Mouse (Mus musculus): ENCODE results near the gene Eps8l1. TPM values are rescaled to one million over a fixed set of nuclear protein-coding genes. Genes with fewer than 3 reads are reported as not detected.

Eps8l1 gene
- total and polyA plus RNA-seq, 2 experiments from 2014 or later = 5.8 to 7.7 TPM

DNA sequence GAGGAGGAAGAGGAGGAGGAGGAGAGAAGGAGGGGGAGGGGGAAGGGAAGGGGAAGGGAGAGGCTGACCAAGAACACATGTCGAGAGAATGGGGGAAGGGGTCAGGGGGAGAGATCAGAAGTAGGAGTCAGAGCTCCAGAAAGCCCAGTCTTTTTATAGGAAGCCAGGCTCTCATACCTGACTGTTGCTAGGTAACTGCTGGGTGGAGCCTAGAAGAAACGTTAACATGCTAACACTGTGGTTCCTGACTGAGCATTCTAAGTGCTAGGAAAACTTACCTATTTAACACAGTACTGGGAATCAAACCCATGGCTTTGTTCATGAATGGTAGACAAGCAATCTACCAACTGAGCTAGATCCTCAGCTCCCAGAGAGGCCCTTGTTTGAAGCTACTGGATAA lies 11.3 kb upstream of the Eps8l1 start:
- ATAC-seq (no peak), DNase-seq (ENCODE audit: low spot score) (no peak)
- Histone ChIP-seq H3K9me3 (ENCODE audit: low read length) (no peaks in the 10 kb centered on the region), H3K4me2 (ENCODE audit: low read depth, low read length) (no peak overlapping the region), H3K9ac (replicated peaks; ENCODE audit: low read length) (no peak overlapping the region), H3K4me1 (ENCODE audit: insufficient read depth, low read length) (0 out of 2 replicates have a peak, but pooled peaks cover 3% of the 10 kb centered on the region), H3K27ac (no peak overlapping the region), H3K36me3 (ENCODE audit: insufficient read depth, low read length) (no peaks in the 10 kb centered on the region), H3K4me3 (ENCODE audit: low read length) (no peak overlapping the region), H3K27me3 (ENCODE audit: insufficient read depth, low read length) (no peaks in the 10 kb centered on the region)
- no peak for TF ChIP-seq CTCF (IDR thresholded peaks at IDR 0.05; ENCODE audit: low read depth)
- WGBS = 13% methylated on average over 2 of the region's 2 CpGs

DNA sequence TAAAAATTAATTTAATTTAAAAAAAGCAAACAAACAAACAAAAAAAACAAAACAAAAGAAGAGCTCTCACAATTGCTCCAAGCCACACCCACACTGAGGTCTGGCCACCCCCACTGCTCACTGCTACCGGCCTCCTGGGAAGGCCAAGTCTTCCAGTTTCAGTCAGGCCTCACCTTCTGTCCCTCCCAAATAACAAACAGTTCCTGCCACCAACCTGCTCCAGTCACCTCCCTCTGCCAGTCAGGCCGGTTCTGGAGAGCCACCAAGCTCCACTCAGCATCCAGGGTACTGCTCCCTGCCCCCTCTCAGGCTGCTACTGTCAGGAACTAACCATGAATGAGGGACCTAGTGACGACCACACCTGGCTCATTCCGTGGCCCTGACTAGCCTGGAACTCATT lies 7.8 kb upstream of the Eps8l1 start:
- 15% methylated on average over 4 of the region's 4 CpGs for WGBS

DNA sequence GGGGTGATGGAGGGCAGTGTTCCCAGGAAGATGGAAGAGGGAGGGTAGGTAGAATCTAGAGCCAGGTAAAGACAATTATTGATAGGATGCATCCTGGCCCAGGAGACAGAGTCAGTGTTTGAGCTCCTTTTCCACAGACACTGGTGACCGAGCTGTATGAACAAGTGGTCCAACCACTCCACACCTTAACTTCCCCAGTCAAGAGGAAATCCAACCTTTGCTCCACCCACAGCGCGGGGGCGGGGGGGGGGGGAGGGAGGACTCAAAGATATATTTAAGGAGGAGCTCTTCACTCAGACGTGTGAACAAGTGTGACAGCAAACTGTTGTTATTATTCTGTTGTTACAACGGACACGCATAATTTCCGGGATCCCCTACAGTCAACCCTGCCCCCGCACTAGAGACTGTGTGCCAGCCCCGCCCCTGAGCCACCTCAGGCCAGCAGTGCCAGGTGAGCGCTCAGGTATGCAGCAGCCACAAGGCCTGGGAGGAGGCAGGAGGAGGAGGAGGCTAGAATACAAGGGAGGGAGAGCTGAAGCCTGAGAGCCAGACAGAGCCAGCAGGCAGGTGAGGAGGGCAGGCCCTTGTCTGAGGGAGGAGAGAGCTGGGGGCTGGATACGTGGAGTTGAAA lies 3.8 kb downstream of the Eps8l1 start:
- Histone ChIP-seq H3K4me1 (ENCODE audit: insufficient read depth, low read length) (no peaks in the 10 kb centered on the region), H3K4me3 (ENCODE audit: low read length) (no peak overlapping the region), H3K9ac (replicated peaks; ENCODE audit: low read length) (no peak overlapping the region), H3K36me3 (ENCODE audit: insufficient read depth, low read length) (no peaks in the 10 kb centered on the region), H3K27ac (no peak overlapping the region), H3K4me2 (ENCODE audit: low read depth, low read length) (no peak overlapping the region), H3K27me3 (ENCODE audit: insufficient read depth, low read length) (no peaks in the 10 kb centered on the region), H3K9me3 (ENCODE audit: low read length) (no peaks in the 10 kb centered on the region)
- no peak for DNase-seq (ENCODE audit: low spot score)
- ATAC-seq = no peak
- 17% methylated on average over 12 of the region's 12 CpGs for WGBS
- TF ChIP-seq CTCF (IDR thresholded peaks at IDR 0.05; ENCODE audit: low read depth) = no peak

More for the DNA sequence above, 7.8 kb upstream of the Eps8l1 start:
- DNase-seq (ENCODE audit: low spot score) (no peak), ATAC-seq (no peak)
- H3K27ac ChIP-seq = no peak overlapping the region
- no peaks in the 10 kb centered on the region for H3K4me1 ChIP-seq (ENCODE audit: insufficient read depth, low read length)
- no peak overlapping the region for H3K9ac ChIP-seq (replicated peaks; ENCODE audit: low read length)
- no peaks in the 10 kb centered on the region for H3K36me3 ChIP-seq (ENCODE audit: insufficient read depth, low read length)
- no peak overlapping the region for H3K4me3 ChIP-seq (ENCODE audit: low read length)
- H3K4me2 ChIP-seq (ENCODE audit: low read depth, low read length) = no peak overlapping the region
- no peaks in the 10 kb centered on the region for H3K9me3 ChIP-seq (ENCODE audit: low read length)
- TF ChIP-seq CTCF (IDR thresholded peaks at IDR 0.05; ENCODE audit: low read depth) = no peak
- H3K27me3 ChIP-seq (ENCODE audit: insufficient read depth, low read length) = no peaks in the 10 kb centered on the region

DNA sequence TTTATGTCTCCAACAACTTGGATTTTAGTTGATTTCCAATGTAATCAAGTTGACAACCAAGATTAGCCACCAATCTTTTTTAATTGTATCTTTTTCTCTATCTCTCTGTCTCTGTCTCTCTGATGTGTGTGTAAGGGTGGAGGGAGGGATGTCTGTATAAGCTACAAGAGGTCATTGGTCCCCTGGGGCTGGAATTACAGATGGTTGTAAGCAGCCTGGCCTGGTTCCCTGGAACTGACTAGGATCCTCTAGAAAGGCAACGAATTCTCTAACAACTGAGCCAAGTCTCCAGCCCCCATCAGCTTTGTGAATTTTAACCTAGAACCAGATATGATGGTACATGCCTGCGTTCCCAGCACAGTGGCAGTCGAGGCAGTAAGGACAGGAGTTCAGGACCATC lies 7.3 kb downstream of the Eps8l1 start:
- no peaks in the 10 kb centered on the region for H3K9me3 ChIP-seq (ENCODE audit: low read length)
- H3K4me1 ChIP-seq (ENCODE audit: insufficient read depth, low read length) = no peaks in the 10 kb centered on the region
- H3K4me3 ChIP-seq (ENCODE audit: low read length) = no peak overlapping the region
- H3K27me3 ChIP-seq (ENCODE audit: insufficient read depth, low read length) = peaks cover 10% of the 10 kb centered on the region
- no peak for TF ChIP-seq CTCF (IDR thresholded peaks at IDR 0.05; ENCODE audit: low read depth)
- ATAC-seq = no peak
- H3K9ac ChIP-seq (replicated peaks; ENCODE audit: low read length) = no peak overlapping the region
- WGBS = 67% methylated on average over 3 of the region's 3 CpGs
- DNase-seq (ENCODE audit: low spot score) = no peak
- no peaks in the 10 kb centered on the region for H3K36me3 ChIP-seq (ENCODE audit: insufficient read depth, low read length)
- no peak overlapping the region for H3K4me2 ChIP-seq (ENCODE audit: low read depth, low read length)
- no peak overlapping the region for H3K27ac ChIP-seq

DNA sequence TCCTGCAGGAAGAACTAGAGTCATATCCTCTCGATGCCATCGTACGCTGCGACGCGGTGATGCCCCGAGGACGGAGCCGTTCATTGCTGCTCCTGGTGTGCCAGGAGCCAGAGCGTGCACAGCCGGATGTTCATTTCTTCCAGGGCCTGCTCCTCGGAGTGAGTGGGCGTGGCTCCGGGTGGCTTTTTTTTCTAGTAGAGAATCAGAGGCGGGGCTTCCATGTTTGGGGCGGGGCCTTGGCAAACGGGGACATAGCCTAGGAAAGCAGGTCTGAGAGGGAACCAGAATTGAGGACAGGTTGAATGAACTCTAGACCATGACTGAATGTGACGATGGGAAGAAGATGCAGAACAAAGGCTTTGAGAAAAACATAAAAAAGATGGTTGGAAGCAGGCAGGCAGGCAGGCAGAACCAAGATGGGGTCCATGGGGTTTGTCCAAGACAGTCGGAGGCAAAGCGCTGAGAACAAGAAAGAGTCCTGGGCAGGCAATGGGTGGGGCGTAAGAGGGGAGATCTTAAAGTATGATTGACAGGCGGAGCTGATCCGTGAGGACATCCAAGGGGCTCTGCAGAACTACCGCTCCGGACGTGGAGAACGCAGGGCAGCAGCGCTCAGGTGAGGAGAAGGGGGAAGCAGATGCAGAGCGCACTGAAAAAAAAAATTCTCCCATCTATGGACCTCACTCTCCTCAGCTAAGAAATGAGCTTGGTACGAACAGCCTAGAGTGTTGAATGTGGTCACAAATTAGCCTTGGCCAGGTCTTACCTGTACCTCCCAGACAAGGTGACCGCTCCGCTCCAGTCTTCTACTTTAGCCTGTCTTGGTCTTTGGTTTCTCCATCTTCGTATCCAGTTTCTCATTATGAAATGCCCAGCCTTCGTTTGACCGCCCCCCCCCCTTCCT lies 10.1 kb downstream of the Eps8l1 start:
- Histone ChIP-seq H3K9me3 (ENCODE audit: low read length) (no peaks in the 10 kb centered on the region), H3K4me2 (ENCODE audit: low read depth, low read length) (peak overlapping the region; percentile 78), H3K4me1 (ENCODE audit: insufficient read depth, low read length) (no peaks in the 10 kb centered on the region), H3K27me3 (ENCODE audit: insufficient read depth, low read length) (peaks cover 18% of the 10 kb centered on the region), H3K4me3 (ENCODE audit: low read length) (peak overlapping the region; percentile 40), H3K9ac (replicated peaks; ENCODE audit: low read length) (peak overlapping the region; percentile 53), H3K36me3 (ENCODE audit: insufficient read depth, low read length) (no peaks in the 10 kb centered on the region), H3K27ac (peak overlapping the region; percentile 43; the same call in 1 of the 2 replicates)
- 1% methylated on average over 35 of the region's 35 CpGs for WGBS
- TF ChIP-seq CTCF (IDR thresholded peaks at IDR 0.05; ENCODE audit: low read depth) = no peak
- peak; percentile 76 for DNase-seq (ENCODE audit: low spot score)
- ATAC-seq = peak; percentile 62

DNA sequence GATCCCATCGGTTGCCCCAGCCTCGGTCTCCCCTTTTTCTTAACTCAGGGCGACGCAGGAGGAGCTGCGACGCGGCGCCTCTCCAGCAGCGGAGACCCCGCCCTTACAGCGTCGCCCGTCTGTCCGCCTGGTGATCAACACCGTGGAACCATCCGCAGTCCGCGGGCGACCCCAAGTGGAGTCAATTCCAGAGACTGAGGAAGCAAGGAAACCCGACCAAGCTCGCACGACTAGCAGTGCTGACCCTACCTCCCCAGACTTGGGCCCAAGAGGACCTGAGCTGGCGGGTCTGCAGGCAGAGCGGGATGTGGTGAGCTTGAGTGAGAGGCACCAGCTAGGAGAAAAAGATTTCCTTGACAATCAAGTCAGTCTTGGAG lies 10.7 kb downstream of the Eps8l1 start:
- WGBS = under 1% methylated on average over 24 of the region's 24 CpGs

More for the DNA sequence above, 10.7 kb downstream of the Eps8l1 start:
- Histone ChIP-seq H3K9me3 (ENCODE audit: low read length) (no peaks in the 10 kb centered on the region), H3K4me3 (ENCODE audit: low read length) (peak overlapping the region; percentile 40), H3K4me1 (ENCODE audit: insufficient read depth, low read length) (no peaks in the 10 kb centered on the region), H3K36me3 (ENCODE audit: insufficient read depth, low read length) (no peaks in the 10 kb centered on the region), H3K4me2 (ENCODE audit: low read depth, low read length) (peak overlapping the region; percentile 78), H3K27me3 (ENCODE audit: insufficient read depth, low read length) (peaks cover 18% of the 10 kb centered on the region), H3K9ac (replicated peaks; ENCODE audit: low read length) (peak overlapping the region; percentile 53), H3K27ac (peak overlapping the region; percentile 43; the same call in 1 of the 2 replicates)
- DNase-seq (ENCODE audit: low spot score) = peak; percentile 91
- peak; percentile 87 for TF ChIP-seq CTCF (IDR thresholded peaks at IDR 0.05; ENCODE audit: low read depth)
- ATAC-seq = peak; percentile 87
